Mouse (Mus musculus): ENCODE measurements around the gene Acadvl.

- TF ChIP-seq CTCF (IDR thresholded peaks at IDR 0.05; ENCODE audit: insufficient read depth, low read length) (0 out of 2 replicates have a peak, but pooled peaks have one; percentile 5), POLR2A (IDR thresholded peaks at IDR 0.05; ENCODE audit: borderline replicate concordance, extremely low read depth, low read depth, low read length) (no peak)
Observed at GRCm38 (mm10) chr11:70001865-70002264, 13.3 kb downstream of the Acadvl start.
